Mouse (Mus musculus) right cerebral cortex, adult 18-20 months (tissue): Measurements from ENCODE around the gene Parp12.

Experiments used
- DNase-seq: peaks from one replicate; pipeline ENCODE4 v3.0.0; 2022; ENCODE audit warnings: mixed read lengths

Parp12 gene

DNA sequence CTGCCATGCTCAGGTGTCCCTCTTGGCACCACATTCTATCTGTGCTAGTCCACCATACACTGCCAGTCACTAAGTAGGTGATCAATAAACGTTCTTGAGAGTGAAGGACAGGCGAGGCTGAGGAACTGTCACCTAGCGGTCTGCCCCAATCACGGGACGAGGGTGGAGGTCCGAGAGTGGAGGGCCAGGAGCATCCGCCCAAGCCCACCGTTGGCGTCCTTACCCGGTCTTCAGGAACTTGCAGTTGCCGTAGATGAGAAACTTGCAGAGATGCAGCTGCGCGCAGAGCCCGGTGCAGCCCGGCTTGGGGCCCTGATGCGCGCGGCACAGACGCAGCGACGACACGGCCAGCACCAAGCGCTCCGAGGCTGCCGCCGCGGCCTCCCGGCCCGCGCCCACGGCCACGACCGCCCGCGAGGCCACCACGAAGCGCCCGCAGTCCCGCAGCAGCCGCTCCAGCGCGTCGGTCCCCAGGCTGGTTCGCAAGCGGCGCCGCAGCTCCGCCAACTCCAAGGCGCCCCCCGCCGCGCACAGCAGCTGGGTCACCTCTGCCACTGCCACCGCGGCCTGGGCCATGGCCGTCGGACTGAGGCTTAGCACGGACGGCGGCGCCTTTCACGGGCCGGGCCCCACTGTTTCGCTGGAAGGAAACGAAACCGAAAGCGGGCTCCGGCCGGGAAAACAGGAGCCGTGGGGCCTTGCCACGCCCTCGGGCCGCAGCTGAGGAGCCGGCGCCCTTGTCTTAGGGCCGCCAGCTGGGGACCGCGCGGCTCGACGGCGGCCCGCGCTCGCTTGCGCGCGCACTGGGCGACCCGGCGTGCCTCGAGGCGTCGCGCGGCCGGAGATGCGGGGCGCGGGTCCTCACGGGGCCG, at the start of gene Parp12:
TSS of gene Parp12 (minus strand) at position 766 of the 872 bp plus-strand sequence.
- peak; percentile 30 for DNase-seq

DNA sequence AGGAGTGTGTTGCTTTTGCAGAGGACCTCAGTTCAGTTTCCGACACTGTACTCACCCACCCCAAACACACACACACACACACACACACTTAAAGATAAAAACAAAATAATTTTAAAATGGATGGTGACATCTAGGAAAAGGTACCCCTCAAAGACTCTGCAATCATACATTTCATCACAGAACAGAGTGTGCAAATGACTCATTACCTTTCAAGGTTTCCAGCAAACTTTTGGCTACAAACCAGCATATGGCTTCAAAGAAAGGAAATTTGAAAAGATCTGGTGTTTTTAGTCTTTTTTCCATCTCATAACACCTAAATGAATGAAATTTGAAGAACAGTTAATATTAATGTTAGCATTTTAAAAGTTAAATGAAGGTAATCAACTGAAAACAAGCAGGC, 46.7 kb upstream of the Parp12 start:
- no peak for DNase-seq

DNA sequence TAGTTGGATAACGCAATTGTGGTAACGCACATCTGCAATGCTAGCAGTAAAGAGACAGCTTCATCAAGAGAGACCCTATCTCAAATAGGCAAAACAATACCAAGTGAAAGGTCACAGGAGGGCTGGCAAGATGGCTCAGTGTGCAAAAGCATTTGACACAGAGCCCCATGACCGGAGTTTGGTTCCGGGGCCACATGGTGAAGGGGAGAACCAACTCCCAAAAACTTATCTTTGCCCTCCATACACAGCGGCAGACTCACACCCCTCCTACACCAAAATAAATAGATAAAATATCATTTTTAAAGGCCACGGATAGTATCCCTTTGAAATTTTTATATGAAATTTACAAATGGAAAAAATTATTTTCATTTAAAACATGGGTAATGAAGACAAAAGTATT, 43.8 kb upstream of the Parp12 start:
- DNase-seq: no peak

DNA sequence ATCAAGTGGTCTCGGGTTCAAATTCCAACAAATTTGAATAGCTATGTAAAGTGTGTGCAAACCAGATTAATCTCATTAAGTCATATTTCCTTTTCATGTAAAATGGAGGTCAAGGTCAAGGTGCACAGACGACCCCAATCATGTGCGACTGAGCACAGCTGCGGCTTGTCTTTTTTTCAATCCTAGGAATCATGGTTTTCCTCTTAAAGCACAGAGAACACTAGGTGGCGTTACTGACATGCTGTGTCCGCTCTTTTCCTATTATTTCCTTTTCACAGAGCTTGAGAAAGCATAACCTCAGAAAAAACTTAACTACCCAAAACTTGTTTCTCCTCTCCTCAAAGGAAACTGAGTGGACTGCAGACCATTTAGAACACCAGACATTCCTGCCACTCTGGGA, 27.9 kb upstream of the Parp12 start:
- no peak for DNase-seq

DNA sequence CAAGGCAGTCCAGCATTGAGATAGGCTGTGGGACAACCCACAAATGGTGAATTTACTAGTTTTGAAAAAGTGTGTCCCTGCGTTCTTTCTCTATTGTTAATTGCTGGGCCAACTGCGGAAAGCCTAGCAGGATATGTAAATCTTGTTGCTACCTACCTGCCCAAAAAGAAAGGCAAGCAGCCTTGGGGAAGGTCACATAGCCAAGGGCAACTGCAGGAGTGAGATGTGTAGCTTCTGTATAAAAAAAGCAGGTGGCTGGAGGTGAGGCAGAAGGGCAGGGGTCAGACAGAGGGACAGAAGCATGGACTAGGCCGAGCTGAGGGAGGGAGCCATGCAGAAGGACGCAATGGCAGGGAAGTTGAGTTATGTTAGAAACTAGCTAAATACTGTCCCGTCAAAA, 14.4 kb upstream of the Parp12 start:
- DNase-seq: no peak

DNA sequence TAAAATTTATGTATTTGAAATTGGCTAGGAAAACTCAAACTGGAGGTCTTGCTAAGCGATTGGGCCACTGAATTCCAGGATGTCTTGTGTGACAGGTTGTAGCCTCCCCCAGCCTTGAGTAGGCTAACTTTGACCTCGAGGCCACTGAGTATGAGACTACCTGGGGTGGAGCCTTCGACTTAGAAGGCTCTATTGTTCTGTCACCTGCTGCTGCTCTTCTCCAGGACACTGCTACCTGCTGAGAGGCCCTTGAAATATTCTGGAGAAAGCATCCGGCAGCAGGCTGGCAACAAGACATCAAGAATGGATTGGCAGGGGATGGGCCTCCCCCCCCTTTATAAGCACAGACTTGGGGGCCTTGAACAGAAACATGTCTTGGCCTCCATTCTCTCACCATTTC, 13.3 kb upstream of the Parp12 start:
- no peak for DNase-seq

DNA sequence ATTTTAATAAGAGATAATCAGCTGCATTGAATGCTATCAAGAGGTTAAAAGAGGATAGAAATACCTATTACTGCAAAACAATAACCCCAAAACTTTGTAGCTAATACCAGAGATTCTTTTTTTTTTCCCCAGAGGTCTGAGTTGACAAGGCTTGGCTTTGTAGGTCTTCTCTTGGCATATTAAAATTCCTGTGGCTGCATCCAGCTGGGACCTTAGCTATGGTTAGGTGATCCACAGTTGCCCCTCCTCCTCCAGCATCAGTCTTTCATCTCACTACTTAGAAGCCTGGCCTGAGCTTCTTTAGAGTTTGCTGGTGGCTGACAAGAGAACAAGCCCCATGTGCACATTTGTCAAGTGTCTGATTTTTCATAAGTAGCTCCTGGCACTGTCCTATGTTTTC, 6.6 kb upstream of the Parp12 start:
- DNase-seq: no peak

DNA sequence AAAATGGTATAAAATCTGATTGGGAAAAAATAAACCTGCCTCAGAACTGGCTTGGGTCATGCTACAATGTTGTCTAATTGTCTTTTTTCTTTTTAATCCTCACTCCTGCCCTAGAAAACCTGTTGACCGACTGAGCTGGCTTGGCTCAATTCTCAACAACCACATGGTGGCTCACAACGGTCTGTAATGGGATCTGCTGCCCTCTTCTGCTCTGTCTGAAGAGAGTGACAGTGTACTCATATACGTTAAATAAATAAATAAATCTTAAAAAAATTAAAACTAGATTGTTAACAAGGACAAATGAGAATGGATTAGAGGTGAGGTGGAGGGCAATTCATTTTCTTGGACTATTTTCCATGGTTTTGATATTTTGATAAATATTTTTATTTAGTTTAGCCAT, 2.5 kb upstream of the Parp12 start:
- DNase-seq: no peak

DNA sequence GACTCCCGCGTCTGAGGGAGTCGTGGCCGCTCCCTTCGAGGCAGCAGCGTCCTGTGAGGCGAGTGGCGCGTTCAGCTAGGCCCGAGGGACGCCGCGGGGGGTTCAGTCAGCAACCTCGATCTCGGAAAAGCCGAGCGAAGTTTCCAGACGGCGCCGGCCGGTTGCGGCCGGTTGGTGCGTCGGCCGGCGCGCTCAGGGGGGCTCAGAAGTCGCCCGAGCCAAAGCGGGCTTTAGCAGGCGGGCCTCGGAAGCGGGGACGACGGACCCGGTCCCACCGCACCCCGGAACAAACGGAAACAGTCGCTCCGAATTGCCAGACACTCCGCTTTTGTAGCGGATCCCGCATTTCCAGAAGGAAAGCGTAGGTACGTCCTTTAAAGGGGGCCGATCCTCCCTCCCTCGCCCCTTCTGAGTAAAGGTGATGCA, 320 bp upstream of the Parp12 start:
- DNase-seq: no peak

DNA sequence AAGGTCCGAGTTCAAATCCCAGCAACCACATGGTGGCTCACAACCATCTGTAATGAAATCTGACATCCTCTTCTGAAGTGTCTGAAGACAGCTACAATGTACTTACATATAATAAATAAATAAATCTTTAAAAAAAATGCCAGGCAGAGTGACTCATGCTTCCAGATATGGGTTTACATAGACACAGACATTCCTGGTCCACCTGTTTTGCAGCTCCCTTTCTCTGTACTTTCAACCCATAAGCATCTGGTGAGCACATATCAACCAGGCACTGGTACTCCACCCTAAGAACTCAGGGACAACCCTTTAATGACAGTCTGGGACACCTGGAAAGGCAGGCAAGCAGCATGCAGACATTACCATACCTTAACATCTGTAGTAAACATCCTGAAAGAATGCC, 2.7 kb downstream of the Parp12 start:
- no peak for DNase-seq

DNA sequence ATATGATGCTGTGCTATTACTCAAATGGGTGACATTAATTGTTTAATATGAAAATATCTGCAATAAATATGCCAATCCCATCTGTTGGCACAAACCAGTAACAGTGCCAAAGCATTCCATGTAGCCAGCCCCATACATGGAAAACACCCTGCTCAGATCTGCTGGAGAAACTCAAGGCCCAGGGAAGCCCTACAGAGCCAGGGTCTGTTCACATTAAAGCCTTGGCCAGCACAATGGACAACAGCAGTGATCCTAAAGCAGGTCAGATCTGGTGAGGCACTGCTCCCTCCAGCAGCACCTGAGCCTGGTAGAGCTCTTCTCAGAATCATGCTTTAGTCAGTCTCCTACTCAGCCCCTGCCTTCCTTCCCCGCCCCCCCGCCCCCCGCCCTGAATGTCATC, 5.0 kb downstream of the Parp12 start:
- no peak for DNase-seq

DNA sequence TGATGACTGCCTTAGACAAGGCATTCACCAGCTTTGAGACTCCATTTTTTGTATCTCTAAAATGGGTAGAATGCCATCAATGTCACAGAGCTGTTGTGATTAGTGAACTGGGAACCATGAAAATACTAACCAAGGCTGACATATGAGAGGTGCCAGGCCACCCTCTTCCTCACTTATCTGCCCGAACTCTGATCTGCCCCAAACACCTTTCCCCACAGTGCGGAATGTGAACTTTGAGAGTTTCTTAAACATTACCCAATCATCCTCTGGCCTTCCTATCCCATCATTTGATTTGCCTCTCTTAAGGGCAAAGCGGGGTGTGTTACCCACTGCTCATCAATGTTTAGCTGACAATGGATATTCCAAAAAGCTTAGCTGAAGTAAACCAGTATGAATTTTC, 5.4 kb downstream of the Parp12 start:
- DNase-seq: no peak

DNA sequence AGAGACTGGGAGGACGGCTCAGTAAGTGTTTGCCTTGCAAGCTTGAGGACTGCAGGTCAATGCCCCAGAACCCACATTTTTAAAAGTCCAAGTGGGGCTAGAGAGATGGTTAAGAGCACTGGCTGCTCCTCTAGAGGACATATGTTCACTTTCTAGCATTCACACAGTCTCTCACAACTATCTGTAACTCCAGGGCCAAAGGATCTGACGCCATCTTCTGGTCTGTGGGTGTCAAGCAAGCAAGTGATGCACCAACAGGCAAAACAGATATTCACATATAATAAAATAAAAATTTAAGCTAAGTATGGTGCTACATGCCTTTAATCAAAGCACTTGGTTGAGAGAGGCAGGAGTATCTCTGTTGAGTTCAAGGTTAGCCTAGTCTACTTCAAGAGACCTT, 11.3 kb downstream of the Parp12 start:
- no peak for DNase-seq

DNA sequence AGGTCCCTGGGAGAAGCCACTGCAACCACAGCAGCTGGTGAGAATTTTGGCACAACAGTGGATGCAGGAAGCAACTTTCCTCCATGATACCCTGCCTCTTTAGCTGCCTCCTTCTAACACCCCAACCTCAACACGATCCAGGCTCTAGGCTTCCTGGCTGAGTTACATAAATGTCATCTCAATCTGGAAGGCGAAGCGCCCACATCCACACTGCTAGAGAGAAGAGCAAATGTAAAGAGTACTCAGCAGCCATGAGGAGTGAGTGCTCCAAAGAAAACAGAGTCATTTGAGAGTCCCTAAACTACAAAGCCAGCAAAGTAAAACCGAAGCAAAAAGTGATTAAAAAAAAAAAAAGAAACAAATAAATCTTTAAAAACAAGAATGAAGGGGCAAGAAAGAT, 13.5 kb downstream of the Parp12 start:
- no peak for DNase-seq

DNA sequence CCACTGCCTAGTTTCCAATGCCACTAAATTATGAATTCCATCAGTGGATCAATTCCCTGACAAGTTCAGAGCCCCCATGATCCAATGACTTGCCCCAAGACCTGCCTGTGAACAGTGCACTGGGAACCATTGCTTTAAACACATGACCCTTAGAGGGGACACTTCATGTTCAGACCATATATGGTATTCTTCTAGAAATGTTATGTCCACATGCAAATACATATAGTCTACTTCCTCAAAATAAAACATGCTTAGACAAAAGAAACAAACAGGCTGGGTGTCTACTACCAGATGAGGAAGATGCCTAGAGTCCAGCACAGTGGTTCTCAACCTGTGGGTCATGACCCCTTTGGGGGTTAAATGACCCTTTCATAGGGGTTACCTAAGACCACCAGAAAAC, 41.7 kb downstream of the Parp12 start:
- no peak for DNase-seq

DNA sequence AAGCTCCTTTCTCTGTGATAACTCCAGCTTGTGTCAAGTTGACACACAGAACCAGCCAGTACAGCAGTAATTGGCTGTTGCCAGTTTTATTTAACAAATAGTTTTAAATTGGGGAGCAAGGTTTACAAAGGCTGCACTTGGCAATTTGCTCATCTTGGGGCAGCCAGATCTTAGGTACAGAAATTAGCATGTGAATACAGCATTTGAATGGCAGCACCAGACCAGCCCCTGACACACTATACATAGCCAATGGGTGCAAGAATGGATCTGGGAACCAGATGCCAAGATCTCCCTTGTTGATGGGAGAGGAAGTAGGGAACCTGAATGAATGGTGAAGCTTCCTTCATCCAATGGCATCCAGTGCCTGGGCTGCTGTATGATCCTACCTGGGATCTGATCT, 44.0 kb downstream of the Parp12 start:
- no peak for DNase-seq

DNA sequence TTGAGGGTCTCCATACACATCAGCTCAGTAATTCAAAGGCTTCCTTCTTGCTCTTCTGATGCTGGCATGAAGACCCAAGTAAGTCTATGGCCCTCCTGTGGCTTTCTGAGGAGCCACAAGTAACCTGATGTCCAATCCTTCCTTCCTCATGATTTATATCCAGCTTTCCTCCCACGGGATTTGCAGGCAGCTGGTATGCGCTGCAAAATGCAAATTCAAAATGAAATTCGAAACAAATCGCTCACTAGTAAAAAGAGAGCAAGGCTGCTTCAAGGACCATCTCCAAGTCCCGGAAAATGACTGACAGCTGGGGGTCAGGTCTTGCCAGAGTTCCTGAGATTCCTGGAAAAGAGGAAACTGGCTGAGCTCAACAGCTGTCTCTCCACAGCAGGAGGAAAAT, 45.5 kb downstream of the Parp12 start:
- peak; percentile 35 for DNase-seq

DNA sequence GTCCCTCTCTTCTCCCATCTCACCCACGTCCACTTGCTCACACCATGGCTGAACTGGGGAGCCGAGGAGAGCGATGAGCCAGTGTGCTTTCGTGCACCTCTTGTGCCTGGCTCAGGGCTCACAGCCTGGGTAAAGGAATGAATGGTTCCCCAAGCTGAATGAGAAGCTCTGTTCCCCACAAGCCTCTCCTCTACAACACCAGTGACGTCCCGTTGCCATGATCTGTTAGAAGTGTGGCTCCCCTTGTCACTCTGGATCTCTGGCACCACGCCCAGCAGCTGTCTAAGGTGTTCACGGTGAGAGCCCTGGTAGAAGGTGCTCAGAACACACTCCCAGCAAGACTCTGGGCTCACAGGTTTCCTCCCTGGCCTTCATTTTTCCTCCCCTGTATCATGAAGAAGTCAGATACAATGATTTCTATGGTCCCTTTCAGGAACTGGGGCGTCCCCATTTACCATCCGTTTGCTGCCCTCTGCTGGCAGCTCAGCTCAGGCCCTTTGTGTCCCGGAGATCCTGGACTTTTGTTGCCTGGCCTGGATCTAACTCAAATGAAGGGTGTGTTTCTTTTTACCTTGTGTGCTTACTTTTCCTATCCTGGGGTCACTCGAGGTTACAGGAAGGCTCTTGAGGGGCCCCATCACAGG, 51.1 kb downstream of the Parp12 start:
- DNase-seq: peak; percentile 84

DNA sequence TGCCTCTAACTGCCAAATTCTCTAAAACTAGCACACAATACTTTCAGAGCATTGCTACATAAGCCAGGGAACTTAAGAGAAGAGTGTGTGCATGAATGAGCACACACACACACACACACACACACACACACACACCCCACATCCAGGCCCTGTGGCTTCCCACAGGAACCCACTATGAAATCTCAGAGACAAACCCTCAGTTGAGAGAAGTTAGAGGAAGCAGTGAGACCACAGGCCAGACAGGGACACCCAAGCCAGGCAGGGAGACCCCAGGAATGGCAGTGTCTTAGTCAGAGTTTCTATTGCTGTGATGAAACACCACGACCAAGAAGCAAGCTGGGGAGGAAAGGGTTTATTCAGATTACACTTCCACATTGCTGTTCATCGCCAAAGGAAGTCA, 54.6 kb downstream of the Parp12 start:
- no peak for DNase-seq

DNA sequence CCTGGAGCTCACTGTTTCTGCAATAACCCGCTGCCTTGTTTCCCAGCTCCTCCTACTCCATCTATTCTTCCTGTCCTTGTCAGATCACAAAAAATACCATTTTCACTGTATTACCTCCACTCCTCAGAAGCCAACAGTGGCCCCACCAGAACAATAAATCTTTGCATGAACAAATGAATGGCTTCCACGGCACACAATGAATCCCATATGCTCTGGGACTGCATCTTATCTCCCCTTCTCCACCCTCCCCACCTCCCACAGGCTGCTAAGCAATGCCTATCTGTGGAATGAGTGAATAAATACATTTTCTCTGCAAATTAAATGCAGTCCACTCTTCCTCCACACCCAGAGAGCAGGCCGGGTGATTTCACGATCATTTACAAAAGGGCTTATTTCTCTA, 57.0 kb downstream of the Parp12 start:
- no peak for DNase-seq

DNA sequence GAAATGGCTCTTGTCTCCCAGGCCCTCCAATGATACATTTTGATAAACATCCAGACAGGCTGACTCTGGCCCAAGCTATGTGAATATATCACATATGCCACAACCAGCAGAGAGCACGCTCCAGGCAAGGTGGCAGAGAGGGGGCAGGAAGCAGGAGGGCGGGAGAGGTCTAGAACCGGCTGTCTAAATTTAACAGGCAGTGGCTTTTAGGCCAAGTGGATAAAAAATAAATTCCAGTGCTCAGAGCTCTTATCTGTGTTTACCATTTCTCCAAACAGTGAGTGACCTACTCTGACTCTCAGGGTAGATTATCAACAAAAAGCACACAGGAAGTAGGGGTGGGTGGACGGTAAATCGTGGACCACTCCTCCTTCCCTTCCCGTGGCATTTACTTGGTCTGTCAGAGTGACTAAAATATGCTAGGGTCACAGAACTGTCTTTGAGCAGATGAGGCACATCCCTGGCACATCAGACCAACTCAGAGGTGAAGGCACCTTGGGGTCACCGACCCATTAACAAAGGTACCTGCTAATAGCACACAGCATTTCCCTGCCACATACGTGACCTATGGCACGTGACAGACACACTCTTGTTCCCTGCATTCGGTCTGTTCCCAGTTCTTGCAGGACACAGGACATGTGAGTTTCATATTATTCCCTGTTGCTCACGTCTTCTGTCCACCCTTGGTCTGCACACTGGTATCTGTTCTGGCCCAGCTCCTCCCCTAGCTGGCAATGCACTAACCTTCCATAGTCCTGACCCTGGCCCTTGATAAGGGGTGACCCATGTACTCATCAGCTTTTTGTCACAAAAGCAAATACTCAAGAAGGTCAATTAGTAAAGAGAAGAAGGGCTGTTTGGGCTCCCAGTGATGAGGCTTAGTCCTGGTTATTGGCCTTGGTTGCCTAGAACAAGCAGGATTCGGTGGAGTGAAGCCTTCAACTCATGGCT, 58.3 kb downstream of the Parp12 start:
- no peak for DNase-seq

DNA sequence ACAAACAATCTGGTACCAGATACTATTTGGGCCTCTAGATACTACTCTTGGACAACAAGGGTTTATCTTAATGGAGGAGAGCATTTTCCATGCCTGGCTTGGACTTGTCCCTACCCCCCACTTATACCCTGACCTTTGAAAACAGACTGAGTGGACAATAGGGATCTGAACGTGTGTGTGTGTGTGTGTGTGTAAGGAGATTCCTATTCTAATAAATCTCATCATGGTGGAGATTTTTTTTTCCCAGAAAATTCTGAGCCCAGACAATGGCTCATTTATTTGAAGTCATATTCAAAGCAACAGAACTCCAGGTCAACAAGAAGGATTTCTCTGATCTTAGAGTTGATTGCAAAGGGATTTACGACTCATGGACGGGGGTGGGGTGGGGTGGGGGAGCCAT, 59.2 kb downstream of the Parp12 start:
- no peak for DNase-seq

DNA sequence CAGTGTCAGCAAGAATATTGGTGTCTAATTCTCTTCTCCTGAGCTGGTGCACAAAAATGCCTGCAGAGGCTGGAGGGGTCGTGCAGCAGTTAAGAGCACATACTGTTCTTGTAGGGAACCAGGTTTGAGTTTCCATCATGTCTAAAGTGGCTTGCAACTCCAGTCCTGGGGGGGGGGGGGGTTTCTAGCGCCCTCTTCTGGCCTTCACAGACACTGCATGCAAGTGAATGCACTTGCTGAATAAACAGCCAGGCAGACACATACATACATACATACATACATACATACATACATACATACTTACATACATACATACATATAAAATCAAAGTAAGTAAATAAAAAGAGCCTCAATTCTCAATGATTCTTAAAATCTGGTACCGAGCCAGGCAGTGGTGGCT, 59.8 kb downstream of the Parp12 start:
- no peak for DNase-seq

DNA sequence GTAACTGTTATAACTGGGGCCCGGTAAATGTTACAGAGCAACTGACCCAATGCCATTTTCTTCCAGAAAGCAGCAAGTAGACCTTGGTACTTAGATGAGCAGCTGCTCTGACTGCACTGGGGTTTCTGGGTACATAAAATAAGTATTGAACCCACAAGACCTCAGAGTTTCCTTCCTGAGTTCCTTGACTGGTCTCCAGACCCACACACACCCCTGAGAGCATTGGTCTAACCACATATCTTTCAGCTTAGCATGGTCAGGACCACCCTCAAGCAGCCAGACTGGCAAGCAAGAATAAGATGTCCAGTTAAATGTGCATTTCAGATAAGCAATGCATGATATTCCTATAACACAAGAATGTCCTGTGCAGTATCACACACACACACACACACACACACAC, 61.0 kb downstream of the Parp12 start:
- DNase-seq: no peak
